Mouse (Mus musculus) ovary, postnatal 14 days (tissue): ENCODE data around the gene Dact3.

Experiments used
- DNase-seq: peaks from one replicate; pipeline ENCODE4 v3.0.0; 2022; ENCODE audit warnings: low spot score

The Dact3 gene

GRCm38 (mm10) chr7:16875310-16875325 lies at the start of gene Dact3:
TSS of gene Dact3 (plus strand) at chr7:16875317.
- no peak for DNase-seq

- DNase-seq, result no peak
Measured at GRCm38 (mm10) chr7:16825785-16826184, 49.3 kb upstream of the Dact3 start.

- no peak for DNase-seq
Measured at GRCm38 (mm10) chr7:16826571-16826970, 48.5 kb upstream of the Dact3 start.

GRCm38 (mm10) chr7:16827274-16827673 lies 47.8 kb upstream of the Dact3 start:
- no peak for DNase-seq

GRCm38 (mm10) chr7:16830449-16830848 lies 44.7 kb upstream of the Dact3 start:
- DNase-seq, result no peak

GRCm38 (mm10) chr7:16837916-16838803 lies 37.0 kb upstream of the Dact3 start:
- DNase-seq, result no peak

GRCm38 (mm10) chr7:16838804-16839426 lies 36.2 kb upstream of the Dact3 start:
- no peak for DNase-seq

- no peak for DNase-seq
Measured at GRCm38 (mm10) chr7:16839427-16840108, 35.5 kb upstream of the Dact3 start.

GRCm38 (mm10) chr7:16840109-16840491 lies 35.0 kb upstream of the Dact3 start:
- DNase-seq, result no peak

GRCm38 (mm10) chr7:16841078-16841477 lies 34.0 kb upstream of the Dact3 start:
- DNase-seq, result no peak

- no peak for DNase-seq
Measured at GRCm38 (mm10) chr7:16841561-16842560, 33.3 kb upstream of the Dact3 start.

- DNase-seq, result peak; percentile 86
Measured at GRCm38 (mm10) chr7:16842645-16843063, 32.5 kb upstream of the Dact3 start, which contains the start of gene Prkd2. TSS of gene Prkd2 (plus strand) at chr7:16842902.

- no peak for DNase-seq
Measured at GRCm38 (mm10) chr7:16843441-16844171, 31.5 kb upstream of the Dact3 start.

- DNase-seq, result no peak
Measured at GRCm38 (mm10) chr7:16844696-16845071, 30.4 kb upstream of the Dact3 start.

- DNase-seq, result no peak
Measured at GRCm38 (mm10) chr7:16845072-16845819, 29.9 kb upstream of the Dact3 start.

GRCm38 (mm10) chr7:16845820-16846167 lies 29.3 kb upstream of the Dact3 start:
- no peak for DNase-seq

GRCm38 (mm10) chr7:16846775-16847174 lies 28.3 kb upstream of the Dact3 start:
- DNase-seq, result no peak

- no peak for DNase-seq
Measured at GRCm38 (mm10) chr7:16847507-16847906, 27.6 kb upstream of the Dact3 start.

GRCm38 (mm10) chr7:16848579-16848978 lies 26.5 kb upstream of the Dact3 start:
- DNase-seq, result peak; percentile 43

GRCm38 (mm10) chr7:16851636-16852035 lies 23.5 kb upstream of the Dact3 start:
- no peak for DNase-seq

GRCm38 (mm10) chr7:16853302-16853831 lies 21.8 kb upstream of the Dact3 start:
- DNase-seq, result no peak
